Mouse (Mus musculus): ENCODE data around the gene Tsku.

- TF ChIP-seq CTCF (IDR thresholded peaks at IDR 0.05; ENCODE audit: borderline replicate concordance, insufficient read depth, low read depth, low read length) (no peak), POLR2A (IDR thresholded peaks at IDR 0.05; ENCODE audit: borderline replicate concordance, insufficient read depth, low read length) (no peak)
These were observed 18.9 kb downstream of the Tsku start for GRCm38 (mm10) chr7:98342249-98342648.
